Mouse (Mus musculus) embryonic facial prominence, embryonic 12.5 days (tissue): ENCODE measurements around the gene Kalrn. TPM values are rescaled to one million over a fixed set of nuclear protein-coding genes. Genes with fewer than 3 reads are reported as not detected.

Experiments used
- ATAC-seq: fragments of 200-750 bp; cut with Nextera tagmentation; 2 replicates; pipeline ENCODE4 v1.8.0; 2017; ENCODE audit not compliant: insufficient number of reproducible peaks, insufficient read depth, low FRiP score, low TSS enrichment
- H3K27ac ChIP-seq: fragments of 300-500 bp; sonication (generic); 2 replicates; pipeline ENCODE4 v1.5.1; 2016; ENCODE audit warnings: mild to moderate bottlenecking
- H3K27me3 ChIP-seq: fragments of 300-500 bp; sonication (generic); 2 replicates; pipeline ENCODE4 v1.6.1; 2016; ENCODE audit warnings: mild to moderate bottlenecking, moderate library complexity
- H3K36me3 ChIP-seq: fragments of 300-500 bp; sonication (generic); 2 replicates; pipeline ENCODE4 v1.6.1; 2016; ENCODE audit warnings: mild to moderate bottlenecking
- H3K4me1 ChIP-seq: fragments of 300-500 bp; sonication (generic); 2 replicates; pipeline ENCODE4 v1.6.1; 2016
- H3K4me2 ChIP-seq: fragments of 300-500 bp; sonication (generic); replicated peaks from 2 replicates; pipeline ENCODE4 v1.6.1; 2016; ENCODE audit warnings: mild to moderate bottlenecking, moderate library complexity
- H3K4me3 ChIP-seq: fragments of 300-500 bp; sonication (generic); 2 replicates; pipeline ENCODE4 v1.5.1; 2016; ENCODE audit warnings: mild to moderate bottlenecking
- H3K9ac ChIP-seq: fragments of 300-500 bp; sonication (generic); 2 replicates; pipeline ENCODE4 v1.6.1; 2016; ENCODE audit warnings: mild to moderate bottlenecking, moderate library complexity
- H3K9me3 ChIP-seq: fragments of 300-500 bp; sonication (generic); 2 replicates; pipeline ENCODE4 v1.6.1; 2016; ENCODE audit warnings: mild to moderate bottlenecking, moderate library complexity
- WGBS: fragments of 180-500 bp; shearing (Covaris S2); methylation state at CpG from one replicate; pipeline ENCODE4 v1.1.7; 2016; 5-methylcytosine and 5-hydroxymethylcytosine counted together
- polyA plus RNA-seq: library from polyadenylated mRNA; unstranded; fragments of >200 nt; fragmentation: Nextera tagmentation; extraction: Ambion mirVana; gene quantifications from 2 replicates; pipeline ENCODE4 v1.2.1, GENCODE M21; 2016

The Kalrn gene
- polyA plus RNA-seq, 1 experiment from 2014 or later, result 19.2 TPM

GRCm38 (mm10) chr16:34047543-34047942 lies 525.8 kb downstream of the Kalrn start:
- Histone ChIP-seq H3K9me3 (no peaks in the 10 kb centered on the region), H3K4me1 (no peaks in the 10 kb centered on the region), H3K36me3 (peaks cover 9% of the 10 kb centered on the region; the same call in 1 of the 2 replicates), H3K9ac (no peak overlapping the region), H3K4me2 (no peak overlapping the region), H3K27ac (no peak overlapping the region), H3K4me3 (no peak overlapping the region), H3K27me3 (no peaks in the 10 kb centered on the region)
- ATAC-seq, result no peak
- WGBS, result 79% methylated on average over 7 of the region's 7 CpGs

- peaks cover 8% of the 10 kb centered on the region; the same call in 1 of the 2 replicates for H3K36me3 ChIP-seq
- H3K27me3 ChIP-seq, result no peaks in the 10 kb centered on the region
- H3K4me1 ChIP-seq, result no peaks in the 10 kb centered on the region
- no peaks in the 10 kb centered on the region for H3K9me3 ChIP-seq
- H3K9ac ChIP-seq, result no peak overlapping the region
- H3K4me3 ChIP-seq, result no peak overlapping the region
- 77% methylated on average over 4 of the region's 4 CpGs for WGBS
- ATAC-seq, result no peak
- H3K4me2 ChIP-seq, result no peak overlapping the region
- no peak overlapping the region for H3K27ac ChIP-seq
Measured at GRCm38 (mm10) chr16:34047006-34047360, 526.3 kb downstream of the Kalrn start.

GRCm38 (mm10) chr16:34046268-34047005 lies 526.9 kb downstream of the Kalrn start:
- Histone ChIP-seq H3K4me3 (no peak overlapping the region), H3K9ac (no peak overlapping the region), H3K36me3 (peaks cover 8% of the 10 kb centered on the region; the same call in 1 of the 2 replicates), H3K27ac (no peak overlapping the region), H3K27me3 (no peaks in the 10 kb centered on the region), H3K4me1 (no peaks in the 10 kb centered on the region), H3K9me3 (no peaks in the 10 kb centered on the region), H3K4me2 (no peak overlapping the region)
- WGBS, result 81% methylated on average over 13 of the region's 13 CpGs
- no peak for ATAC-seq

GRCm38 (mm10) chr16:34044539-34044938 lies 528.8 kb downstream of the Kalrn start:
- no peak overlapping the region for H3K4me3 ChIP-seq
- peaks cover 5% of the 10 kb centered on the region; the same call in 1 of the 2 replicates for H3K36me3 ChIP-seq
- H3K27ac ChIP-seq, result no peak overlapping the region
- H3K4me2 ChIP-seq, result no peak overlapping the region
- no peaks in the 10 kb centered on the region for H3K9me3 ChIP-seq
- WGBS, result 87% methylated on average over 8 of the region's 8 CpGs
- H3K4me1 ChIP-seq, result no peaks in the 10 kb centered on the region
- H3K9ac ChIP-seq, result no peak overlapping the region
- H3K27me3 ChIP-seq, result no peaks in the 10 kb centered on the region
- no peak for ATAC-seq

- H3K9me3 ChIP-seq, result no peaks in the 10 kb centered on the region
- WGBS, result 89% methylated on average over 6 of the region's 6 CpGs
- H3K4me3 ChIP-seq, result no peak overlapping the region
- no peak overlapping the region for H3K4me2 ChIP-seq
- H3K4me1 ChIP-seq, result no peaks in the 10 kb centered on the region
- no peak for ATAC-seq
- no peak overlapping the region for H3K9ac ChIP-seq
- H3K36me3 ChIP-seq, result peaks cover 15% of the 10 kb centered on the region; the same call in 1 of the 2 replicates
- no peaks in the 10 kb centered on the region for H3K27me3 ChIP-seq
- H3K27ac ChIP-seq, result no peak overlapping the region
Measured at GRCm38 (mm10) chr16:34043048-34043795, 530.1 kb downstream of the Kalrn start.

GRCm38 (mm10) chr16:34042586-34042985 lies 530.7 kb downstream of the Kalrn start:
- Histone ChIP-seq H3K4me2 (no peak overlapping the region), H3K9ac (no peak overlapping the region), H3K36me3 (peaks cover 21% of the 10 kb centered on the region), H3K4me1 (no peaks in the 10 kb centered on the region), H3K4me3 (no peak overlapping the region), H3K9me3 (no peaks in the 10 kb centered on the region), H3K27me3 (no peaks in the 10 kb centered on the region), H3K27ac (no peak overlapping the region)
- WGBS, result 95% methylated on average over 4 of the region's 4 CpGs
- 0 out of 2 replicates have a peak, but pooled peaks have one; percentile 47 for ATAC-seq

GRCm38 (mm10) chr16:34040276-34040675 lies 533.1 kb downstream of the Kalrn start:
- Histone ChIP-seq H3K4me3 (no peak overlapping the region), H3K4me1 (no peaks in the 10 kb centered on the region), H3K27ac (no peak overlapping the region), H3K4me2 (no peak overlapping the region), H3K9me3 (no peaks in the 10 kb centered on the region), H3K36me3 (peaks cover 31% of the 10 kb centered on the region), H3K27me3 (no peaks in the 10 kb centered on the region), H3K9ac (no peak overlapping the region)
- WGBS, result 84% methylated on average over 6 of the region's 6 CpGs
- ATAC-seq, result no peak

GRCm38 (mm10) chr16:34039736-34040135 lies 533.6 kb downstream of the Kalrn start:
- Histone ChIP-seq H3K4me3 (no peak overlapping the region), H3K9ac (no peak overlapping the region), H3K9me3 (no peaks in the 10 kb centered on the region), H3K4me1 (no peaks in the 10 kb centered on the region), H3K27ac (no peak overlapping the region), H3K4me2 (no peak overlapping the region), H3K36me3 (peaks cover 31% of the 10 kb centered on the region), H3K27me3 (no peaks in the 10 kb centered on the region)
- no peak for ATAC-seq
- WGBS, result 74% methylated on average over 4 of the region's 4 CpGs

- Histone ChIP-seq H3K9ac (no peak overlapping the region), H3K27me3 (no peaks in the 10 kb centered on the region), H3K9me3 (no peaks in the 10 kb centered on the region), H3K36me3 (peaks cover 44% of the 10 kb centered on the region), H3K4me3 (no peak overlapping the region), H3K4me1 (no peaks in the 10 kb centered on the region), H3K4me2 (no peak overlapping the region), H3K27ac (peak overlapping the region; percentile 23; the same call in 1 of the 2 replicates)
- WGBS, result 65% methylated on average over 10 of the region's 10 CpGs
- ATAC-seq, result no peak
Measured at GRCm38 (mm10) chr16:34036327-34037047, 536.8 kb downstream of the Kalrn start.

GRCm38 (mm10) chr16:34035780-34036179 lies 537.6 kb downstream of the Kalrn start:
- no peaks in the 10 kb centered on the region for H3K27me3 ChIP-seq
- ATAC-seq, result no peak
- H3K4me3 ChIP-seq, result no peak overlapping the region
- H3K9ac ChIP-seq, result no peak overlapping the region
- H3K4me1 ChIP-seq, result no peaks in the 10 kb centered on the region
- H3K36me3 ChIP-seq, result peaks cover 51% of the 10 kb centered on the region
- WGBS, result 95% methylated on average over 2 of the region's 2 CpGs
- H3K27ac ChIP-seq, result no peak overlapping the region
- H3K9me3 ChIP-seq, result no peaks in the 10 kb centered on the region
- no peak overlapping the region for H3K4me2 ChIP-seq

GRCm38 (mm10) chr16:34034267-34034666 lies 539.1 kb downstream of the Kalrn start:
- Histone ChIP-seq H3K4me1 (no peaks in the 10 kb centered on the region), H3K27ac (no peak overlapping the region), H3K4me3 (no peak overlapping the region), H3K9me3 (no peaks in the 10 kb centered on the region), H3K4me2 (no peak overlapping the region), H3K9ac (no peak overlapping the region), H3K36me3 (peaks cover 52% of the 10 kb centered on the region), H3K27me3 (no peaks in the 10 kb centered on the region)
- 94% methylated on average over 17 of the region's 17 CpGs for WGBS
- ATAC-seq, result no peak
